Mouse (Mus musculus) retina, adult 2 months (tissue): ENCODE results near the gene Fiz1.
A peak's percentile ranks its signal among the peaks of the same experiment; 100 is the strongest.

Experiments
- DNase-seq: peaks from one replicate; pipeline ENCODE4 v3.0.0-alpha.2; 2012; ENCODE audit warnings: low read depth, low spot score

Fiz1 gene

GRCm38 (mm10) chr7:5014251-5015117, at the start of gene Fiz1, which contains the start of gene Zfp524:
Fiz1 (minus strand) TSS chr7:5014697.
Zfp524 (plus strand) TSS chr7:5014415.
- peak; percentile 98 for DNase-seq

- peak; percentile 64 for DNase-seq
These were observed 48.0 kb upstream of the Fiz1 start for GRCm38 (mm10) chr7:5062360-5063001.

GRCm38 (mm10) chr7:5061774-5062359, 47.4 kb upstream of the Fiz1 start, which contains the start of gene U2af2:
U2af2 (plus strand) TSS chr7:5062143.
- DNase-seq: peak; percentile 84

- DNase-seq: peak; percentile 97
These were observed 46.7 kb upstream of the Fiz1 start for GRCm38 (mm10) chr7:5060944-5061773.

- peak; percentile 67 for DNase-seq
These were observed 45.8 kb upstream of the Fiz1 start for GRCm38 (mm10) chr7:5060239-5060731.

GRCm38 (mm10) chr7:5059421-5059820, 44.9 kb upstream of the Fiz1 start:
- DNase-seq: no peak

GRCm38 (mm10) chr7:5058631-5059030, 44.1 kb upstream of the Fiz1 start:
- no peak for DNase-seq

- DNase-seq: no peak
These were observed 43.3 kb upstream of the Fiz1 start for GRCm38 (mm10) chr7:5057804-5058203.

GRCm38 (mm10) chr7:5057381-5057780, 42.9 kb upstream of the Fiz1 start:
- DNase-seq: no peak

GRCm38 (mm10) chr7:5056651-5057263, 42.3 kb upstream of the Fiz1 start:
- no peak for DNase-seq

GRCm38 (mm10) chr7:5053456-5054179, 39.1 kb upstream of the Fiz1 start:
- no peak for DNase-seq

- DNase-seq: no peak
These were observed 38.4 kb upstream of the Fiz1 start for GRCm38 (mm10) chr7:5052931-5053343.

- no peak for DNase-seq
These were observed 37.9 kb upstream of the Fiz1 start for GRCm38 (mm10) chr7:5052438-5052837.

- peak; percentile 56 for DNase-seq
These were observed 37.0 kb upstream of the Fiz1 start, which contains the start of gene Zfp580 for GRCm38 (mm10) chr7:5051193-5052192. Zfp580 (plus strand) TSS chr7:5051538.

GRCm38 (mm10) chr7:5047313-5047712, 32.8 kb upstream of the Fiz1 start:
- no peak for DNase-seq

- no peak for DNase-seq
These were observed 31.6 kb upstream of the Fiz1 start for GRCm38 (mm10) chr7:5046112-5046511.

- no peak for DNase-seq
These were observed 30.5 kb upstream of the Fiz1 start for GRCm38 (mm10) chr7:5044981-5045380.

- DNase-seq: no peak
These were observed 24.4 kb upstream of the Fiz1 start for GRCm38 (mm10) chr7:5038940-5039339.
